Mouse (Mus musculus): ENCODE measurements at regions not wholly inside any gene's neighbourhood (a gene's known extent, or its start where the extent isn't known, plus 50 kb on each side); places are given as distances from the start of the nearest gene placed in this dataset.

GRCm38 (mm10) chr3:127995678-127996077 is 99.6 kb upstream of the Fam241a start:
- TF ChIP-seq EP300 (IDR thresholded peaks at IDR 0.05; ENCODE audit: low read depth) (no peak), CTCF (IDR thresholded peaks at IDR 0.05; ENCODE audit: low read depth) (no peak)
